Mouse (Mus musculus) C2C12 (cell line): ENCODE measurements around the gene Hip1r.

ENCODE experiments used
- CEBPB ChIP-seq: IDR thresholded peaks from one replicate; pipeline ENCODE4 v1.6.1; 2011; ENCODE audit warnings: low read depth, mild to moderate bottlenecking, control low read depth, moderate library complexity
- CTCF ChIP-seq: IDR thresholded peaks from one replicate; pipeline ENCODE4 v1.5.1; 2011; ENCODE audit not compliant: control insufficient read depth, insufficient read depth, insufficient read length

DNA sequence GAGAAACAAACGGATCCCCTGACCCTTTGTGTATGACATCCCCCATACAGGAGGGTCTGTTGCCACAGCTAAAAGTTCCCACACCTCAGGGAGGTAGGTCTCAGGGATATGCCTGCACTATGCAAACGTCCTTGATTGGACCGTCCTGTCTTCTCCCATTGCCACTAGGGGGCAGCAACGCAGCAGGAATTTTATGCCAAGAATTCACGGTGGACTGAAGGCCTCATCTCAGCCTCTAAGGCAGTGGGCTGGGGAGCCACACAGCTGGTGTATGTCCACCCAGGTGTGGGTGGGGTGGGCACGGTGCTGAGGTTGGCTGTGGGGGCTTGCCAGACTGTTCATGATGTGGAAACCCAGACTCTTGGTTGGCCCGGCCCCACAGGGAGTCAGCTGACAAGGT is 27.4 kb downstream of the Hip1r start:
- TF ChIP-seq CTCF (peak; percentile 76), CEBPB (no peak)
